Comparison of ENCODE assay signal across 11 mouse cellular contexts in the genomic region with DNA sequence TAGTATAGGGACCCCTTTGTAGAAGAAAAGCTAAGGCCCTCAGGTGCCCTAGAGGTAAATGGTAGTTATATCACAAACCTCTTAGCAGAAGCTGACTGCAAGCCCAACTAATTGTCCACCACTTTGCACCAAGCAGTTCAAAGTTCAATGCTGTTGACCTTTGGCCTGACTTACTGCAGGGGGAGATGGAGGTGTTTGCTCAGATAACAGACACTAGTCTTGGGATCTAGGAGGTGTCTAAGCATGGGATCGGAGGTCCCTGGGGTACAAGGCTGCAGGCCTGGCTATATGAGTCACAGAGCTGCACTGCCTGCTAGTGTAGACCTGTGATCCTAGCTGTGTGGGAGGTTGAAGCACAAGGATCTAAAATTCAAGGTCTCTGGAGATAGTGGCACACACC. TPM values are rescaled to one million over a fixed set of nuclear protein-coding genes. Genes with fewer than 3 reads are reported as not detected.
"Had no signal": no experiment of that assay in that cellular context is flagged by ENCODE, and none has a peak within 500 bp of the region (broad histone marks: within the 10 kb centered on the region; RNA-seq: fewer than 3 reads in every experiment).

No protein-coding gene starts in this region.

- H3K4me2 ChIP-seq: hindbrain, embryonic 15.5 days; limb, embryonic 13.5 days; liver, embryonic 12.5 days; lung, embryonic 15.5 days; midbrain, embryonic 12.5 days; neural tube, embryonic 13.5 days had no signal

- H3K9me3 ChIP-seq: hindbrain, embryonic 15.5 days; limb, embryonic 13.5 days; liver, embryonic 12.5 days; lung, embryonic 15.5 days; midbrain, embryonic 12.5 days; neural tube, embryonic 13.5 days had no signal

- H3K27ac ChIP-seq: hindbrain, embryonic 15.5 days; limb, embryonic 13.5 days; liver, embryonic 12.5 days; lung, embryonic 15.5 days; midbrain, embryonic 12.5 days; neural tube, embryonic 13.5 days had no signal

- ATAC-seq: inflammation-experienced regulatory T-cells, adult 6 months; liver, embryonic 12.5 days; midbrain, embryonic 16.5 days had no signal

- H3K4me3 ChIP-seq: hindbrain, embryonic 15.5 days; limb, embryonic 13.5 days; liver, embryonic 12.5 days; lung, embryonic 15.5 days; midbrain, embryonic 12.5 days; neural tube, embryonic 13.5 days had no signal

- H3K9ac ChIP-seq: hindbrain, embryonic 15.5 days; limb, embryonic 13.5 days; liver, embryonic 12.5 days; lung, embryonic 15.5 days; midbrain, embryonic 12.5 days; neural tube, embryonic 13.5 days had no signal

- H3K27me3 ChIP-seq: hindbrain, embryonic 15.5 days; limb, embryonic 13.5 days; liver, embryonic 12.5 days; lung, embryonic 15.5 days; neural tube, embryonic 13.5 days had no signal

- DNase-seq: left cerebral cortex, postnatal 4 days; right cerebral cortex, postnatal 14 days; thymus, postnatal 4 days had no signal

RNA-seq across cellular contexts. Expression of a gene that starts 31.3 kb away (rescaled TPM):
- polyA plus RNA-seq: inflammation-experienced regulatory T-cells, adult 6 months had no signal
